Comparison of ENCODE assay signal across 9 mouse cellular contexts in the genomic region with DNA sequence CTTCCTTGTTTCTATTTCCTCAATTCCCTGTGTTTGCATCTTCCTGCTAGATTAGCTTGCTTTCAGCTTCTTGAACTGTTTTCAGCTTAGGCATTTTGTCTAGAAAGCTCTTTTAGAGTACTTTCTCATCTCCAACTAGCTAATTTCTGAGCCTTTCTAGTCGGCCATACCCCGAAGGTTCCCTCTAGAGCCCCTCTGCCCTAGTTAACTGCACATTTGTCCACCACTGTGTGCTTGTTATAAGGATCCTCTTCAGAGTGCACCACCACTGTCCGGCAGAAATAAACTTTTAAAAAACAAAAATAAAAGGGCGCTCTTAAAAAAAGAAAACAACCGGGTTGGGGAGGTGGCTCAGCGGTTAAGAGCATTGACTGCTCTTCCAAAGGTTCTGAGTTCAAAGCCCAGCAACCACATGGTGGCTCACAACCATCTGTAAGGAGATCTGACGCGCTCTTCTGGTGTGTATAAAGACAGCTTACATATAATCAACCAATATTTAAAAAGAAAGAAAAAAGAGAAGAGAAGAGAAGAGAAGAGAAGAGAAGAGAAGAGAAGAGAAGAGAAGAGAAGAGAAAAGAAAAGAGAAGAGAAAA. TPM values are rescaled to one million over a fixed set of nuclear protein-coding genes. Genes with fewer than 3 reads are reported as not detected.
DNase-seq lines count a peak whose midpoint lies in the region; ATAC-seq and TF ChIP-seq lines count a peak whose summit lies in the region.
"Had no signal": no experiment of that assay in that cellular context is flagged by ENCODE, and none has a peak within 500 bp of the region (broad histone marks: within the 10 kb centered on the region; RNA-seq: fewer than 3 reads in every experiment).

No protein-coding gene starts in this region.

- peak overlapping the region; percentile 61 for H3K9ac ChIP-seq in kidney, embryonic 15.5 days
- H3K9ac ChIP-seq in hindbrain, embryonic 16.5 days (ENCODE audit: low read depth, low read length): peak overlapping the region; percentile 55
- no peak overlapping the region for H3K9ac ChIP-seq in midbrain, postnatal 0 days (replicated peaks; ENCODE audit: low read length, poor library complexity, severe bottlenecking)

- TF ChIP-seq CTCF in bone marrow macrophage, adult 2 months (IDR thresholded peaks at IDR 0.05; ENCODE audit: low read depth, low read length): no peak
- TF ChIP-seq CTCF in midbrain, postnatal 0 days (IDR thresholded peaks at IDR 0.05): no peak

- H3K36me3 ChIP-seq in kidney, embryonic 15.5 days: peaks cover 24% of the 10 kb centered on the region
- no peaks in the 10 kb centered on the region for H3K36me3 ChIP-seq in hindbrain, embryonic 16.5 days (ENCODE audit: control insufficient read depth, insufficient read depth, low read length)
- H3K36me3 ChIP-seq in midbrain, postnatal 0 days (ENCODE audit: insufficient read depth, low read length): no peaks in the 10 kb centered on the region

- H3K9me3 ChIP-seq in kidney, embryonic 15.5 days (replicated peaks): no peaks in the 10 kb centered on the region
- H3K9me3 ChIP-seq in hindbrain, embryonic 16.5 days (ENCODE audit: control insufficient read depth, low read length): no peaks in the 10 kb centered on the region
- H3K9me3 ChIP-seq in midbrain, postnatal 0 days (ENCODE audit: low read length): no peaks in the 10 kb centered on the region

- peak overlapping the region; percentile 91 for H3K4me3 ChIP-seq in kidney, embryonic 15.5 days (replicated peaks)
- peak overlapping the region; percentile 85 for H3K4me3 ChIP-seq in bone marrow macrophage, adult 2 months (ENCODE audit: insufficient read depth, low read length)
- peak overlapping the region; percentile 72 for H3K4me3 ChIP-seq in hindbrain, embryonic 16.5 days (ENCODE audit: low read length)
- peak overlapping the region; percentile 50 for H3K4me3 ChIP-seq in midbrain, postnatal 0 days (ENCODE audit: low read depth, low read length)

- no peak for DNase-seq in kidney, postnatal 10 days
- no peak for DNase-seq in midbrain, postnatal 0 days (ENCODE audit: low spot score)
- no peak for DNase-seq in adrenal gland, postnatal 36 days
- DNase-seq in layer of hippocampus, adult 18-20 months (ENCODE audit: low spot score in 2 of 2): no peak
- no peak for DNase-seq in layer of hippocampus, postnatal 36 days

- peaks cover 14% of the 10 kb centered on the region for H3K4me1 ChIP-seq in kidney, embryonic 15.5 days
- H3K4me1 ChIP-seq in bone marrow macrophage, adult 2 months (ENCODE audit: control insufficient read depth, insufficient read depth, low read length): peaks cover 11% of the 10 kb centered on the region
- H3K4me1 ChIP-seq in hindbrain, embryonic 16.5 days (ENCODE audit: control insufficient read depth, insufficient read depth, low read depth, low read length): no peaks in the 10 kb centered on the region; the same call in 1 of the 2 replicates
- no peaks in the 10 kb centered on the region for H3K4me1 ChIP-seq in midbrain, postnatal 0 days (ENCODE audit: insufficient read depth, low read length)

- no peaks in the 10 kb centered on the region for H3K27me3 ChIP-seq in kidney, embryonic 15.5 days
- H3K27me3 ChIP-seq in hindbrain, embryonic 16.5 days (replicated peaks; ENCODE audit: control insufficient read depth, insufficient read depth, low read length): no peaks in the 10 kb centered on the region
- H3K27me3 ChIP-seq in midbrain, postnatal 0 days (ENCODE audit: insufficient read depth, low read length): no peaks in the 10 kb centered on the region

- no peak overlapping the region; the same call in 1 of the 2 replicates for H3K27ac ChIP-seq in kidney, embryonic 15.5 days
- peak overlapping the region; percentile 55 for H3K27ac ChIP-seq in bone marrow macrophage, adult 2 months (ENCODE audit: insufficient read depth, low read depth, low read length)
- no peak overlapping the region for H3K27ac ChIP-seq in hindbrain, embryonic 16.5 days (ENCODE audit: low read depth, low read length)
- H3K27ac ChIP-seq in midbrain, postnatal 0 days (ENCODE audit: low read depth, low read length): no peak overlapping the region

- TF ChIP-seq POLR2A in bone marrow macrophage, adult 2 months (IDR thresholded peaks at IDR 0.05; ENCODE audit: borderline replicate concordance, low read depth, low read length): no peak

- 11% methylated on average over 8 of the region's 8 CpGs for WGBS in kidney, embryonic 15.5 days
- 18% methylated on average over 8 of the region's 8 CpGs for WGBS in hindbrain, embryonic 16.5 days
- WGBS in midbrain, postnatal 0 days: 16% methylated on average over 8 of the region's 8 CpGs

- peak overlapping the region; percentile 65 for H3K4me2 ChIP-seq in kidney, embryonic 15.5 days
- H3K4me2 ChIP-seq in hindbrain, embryonic 16.5 days (ENCODE audit: low read length): peak overlapping the region; percentile 99
- peak overlapping the region; percentile 80 for H3K4me2 ChIP-seq in midbrain, postnatal 0 days (ENCODE audit: low read depth, low read length, poor library complexity, severe bottlenecking)

- ATAC-seq in kidney, embryonic 15.5 days (replicated peaks; ENCODE audit: low FRiP score): no peak
- ATAC-seq in hindbrain, embryonic 16.5 days: no peak
- ATAC-seq in midbrain, postnatal 0 days (ENCODE audit: low FRiP score): no peak

RNA-seq across cellular contexts. Expression of a gene that starts 0.6 kb away (rescaled TPM):
- 35.1 TPM in 2 replicates for polyA plus RNA-seq in kidney, embryonic 15.5 days (2015; fragmentation: Nextera tagmentation; extraction: Ambion mirVana)
- 13.4 and 13.7 TPM in 2 replicates for polyA plus RNA-seq in bone marrow macrophage, adult 2 months (2012; ENCODE audit: insufficient read depth, insufficient read length, missing spikeins)
- polyA plus RNA-seq in hindbrain, embryonic 16.5 days (2015; fragmentation: Nextera tagmentation; extraction: Ambion mirVana): 4.9 and 6.6 TPM in 2 replicates
- total RNA-seq in midbrain, postnatal 0 days (2014; rRNA removed): 0.94 and 5.0 TPM in 2 replicates
- 1.2 and 1.3 TPM in 2 replicates for polyA plus RNA-seq in midbrain, postnatal 0 days (2015; fragmentation: Nextera tagmentation; extraction: Ambion mirVana)
- total RNA-seq in adrenal gland, postnatal 36 days (2021): 10 to 100 TPM in 1 of 2 experiments, 1 to 10 TPM in 1; 4.9 to 10.9 TPM
- under 1 TPM; 0.35 to 0.91 TPM for total RNA-seq in layer of hippocampus, adult 18-20 months (2021)
- total RNA-seq in layer of hippocampus, postnatal 36 days (2021): 1 to 10 TPM in 1 of 2 experiments, under 1 TPM in 1; 0.73 to 1.1 TPM

RNA-seq across cellular contexts. Expression of a gene that starts 36.1 kb away (rescaled TPM):
- polyA plus RNA-seq in kidney, embryonic 15.5 days (2015; fragmentation: Nextera tagmentation; extraction: Ambion mirVana): not detected in 2 replicates
- polyA plus RNA-seq in bone marrow macrophage, adult 2 months (2012; ENCODE audit: insufficient read depth, insufficient read length, missing spikeins): not detected in 2 replicates
- 2.3 TPM in 2 replicates for polyA plus RNA-seq in hindbrain, embryonic 16.5 days (2015; fragmentation: Nextera tagmentation; extraction: Ambion mirVana)
- 0.33 and 2.6 TPM in 2 replicates for total RNA-seq in midbrain, postnatal 0 days (2014; rRNA removed)
- 0.69 and 1.6 TPM in 2 replicates for polyA plus RNA-seq in midbrain, postnatal 0 days (2015; fragmentation: Nextera tagmentation; extraction: Ambion mirVana)
- not detected for total RNA-seq in adrenal gland, postnatal 36 days (2021)
- 1 to 10 TPM; 2.5 to 2.7 TPM for total RNA-seq in layer of hippocampus, adult 18-20 months (2021)
- total RNA-seq in layer of hippocampus, postnatal 36 days (2021): 1 to 10 TPM; 3.0 to 3.8 TPM
- total RNA-seq: adrenal gland, postnatal 10 days had no signal

RNA-seq across cellular contexts. Expression of a gene that starts 51.9 kb away (rescaled TPM):
- polyA plus RNA-seq in kidney, embryonic 15.5 days (2015; fragmentation: Nextera tagmentation; extraction: Ambion mirVana): 10.9 and 12.5 TPM in 2 replicates
- 11.6 and 13.6 TPM in 2 replicates for polyA plus RNA-seq in bone marrow macrophage, adult 2 months (2012; ENCODE audit: insufficient read depth, insufficient read length, missing spikeins)
- 27.3 and 33.1 TPM in 2 replicates for polyA plus RNA-seq in hindbrain, embryonic 16.5 days (2015; fragmentation: Nextera tagmentation; extraction: Ambion mirVana)
- total RNA-seq in midbrain, postnatal 0 days (2014; rRNA removed): 25.2 and 35.0 TPM in 2 replicates
- polyA plus RNA-seq in midbrain, postnatal 0 days (2015; fragmentation: Nextera tagmentation; extraction: Ambion mirVana): 28.5 and 28.7 TPM in 2 replicates
- total RNA-seq in adrenal gland, postnatal 36 days (2021): 100 to 1,000 TPM in 1 of 2 experiments, 10 to 100 TPM in 1; 60.7 to 162 TPM
- 10 to 100 TPM; 15.5 to 16.6 TPM for total RNA-seq in layer of hippocampus, adult 18-20 months (2021)
- total RNA-seq in layer of hippocampus, postnatal 36 days (2021): 10 to 100 TPM; 13.0 to 15.3 TPM
